Mouse (Mus musculus) ES-E14 (cell line): ENCODE data around the gene Cacna1e. TPM values are rescaled to one million over a fixed set of nuclear protein-coding genes. Genes with fewer than 3 reads are reported as not detected.

Experiments
- DNase-seq: peaks from one replicate; pipeline ENCODE4 v3.0.0-alpha.2; 2013; ENCODE audit warnings: low read depth, low spot score
- H3K27ac ChIP-seq: 2 replicates; pipeline ENCODE4 v1.5.1; 2012; ENCODE audit warnings: low read depth, mild to moderate bottlenecking, low read length, moderate library complexity, mixed read lengths; ENCODE audit not compliant: poor library complexity, insufficient read depth, severe bottlenecking
- H3K36me3 ChIP-seq: 2 replicates; pipeline ENCODE4 v1.6.1; 2012; ENCODE audit warnings: mild to moderate bottlenecking, low read length, moderate library complexity, mixed read lengths; ENCODE audit not compliant: control insufficient read depth, poor library complexity, insufficient read depth, severe bottlenecking
- H3K4me1 ChIP-seq, 2 experiments: fragments of 150-350 bp in 1 of 2; sonication (generic) in 1 of 2; 2 replicates each; pipeline ENCODE4 v1.6.1; 2012; ENCODE audit warnings: low read length in 2 of 2, mild to moderate bottlenecking in 1 of 2, mixed read lengths in 1 of 2; ENCODE audit not compliant: control insufficient read depth in 2 of 2, insufficient read depth in 2 of 2, poor library complexity in 1 of 2
- H3K4me3 ChIP-seq, 2 experiments: fragments of 150-350 bp in 1 of 2; sonication (generic) in 1 of 2; 2 replicates each; pipeline ENCODE4 v1.5.1; 2012; ENCODE audit warnings: low read length in 2 of 2, low read depth in 1 of 2, mild to moderate bottlenecking in 1 of 2, mixed read lengths in 1 of 2; ENCODE audit not compliant: insufficient read depth in 1 of 2, poor library complexity in 1 of 2, severe bottlenecking in 1 of 2
- H3K9ac ChIP-seq: 2 replicates; pipeline ENCODE4 v1.6.1; 2012; ENCODE audit warnings: low read depth, mild to moderate bottlenecking, low read length, mixed read lengths; ENCODE audit not compliant: poor library complexity, insufficient read depth, severe bottlenecking
- H3K9me3 ChIP-seq: fragments of 150-350 bp; sonication (generic); 2 replicates; pipeline ENCODE4 v1.6.1; 2012; ENCODE audit warnings: low read depth, mild to moderate bottlenecking, low read length; ENCODE audit not compliant: control insufficient read depth, insufficient read depth
- CHD2 ChIP-seq: IDR thresholded peaks from 2 replicates; pipeline ENCODE4 v1.6.1; 2014; ENCODE audit warnings: mild to moderate bottlenecking, low read depth, low read length, inconsistent platforms
- HCFC1 ChIP-seq: IDR thresholded peaks from 2 replicates; pipeline ENCODE4 v1.6.1; 2012; ENCODE audit warnings: low read length, inconsistent platforms, borderline replicate concordance; ENCODE audit not compliant: insufficient read depth
- MAFK ChIP-seq: IDR thresholded peaks from 2 replicates; pipeline ENCODE4 v1.6.1; 2014; ENCODE audit warnings: mild to moderate bottlenecking, low read depth, low read length, inconsistent platforms; ENCODE audit not compliant: insufficient read depth
- ZC3H11A ChIP-seq: IDR thresholded peaks from 2 replicates; pipeline ENCODE4 v1.6.1; 2012; ENCODE audit warnings: low read depth, mild to moderate bottlenecking, inconsistent platforms, low read length, borderline replicate concordance
- ZNF384 ChIP-seq: IDR thresholded peaks from 2 replicates; pipeline ENCODE4 v1.6.1; 2012; ENCODE audit warnings: low read depth, low read length, inconsistent platforms
- in situ Hi-C, 2 experiments: fragments of 600-800 bp; cut with MboI; formaldehyde crosslinking; loops; one replicate each; pipeline ENCODE4 v1.15.1; 2025; ENCODE audit warnings: low sequenced_read_pairs in 2 of 2, inconsistent platforms in 1 of 2; ENCODE audit not compliant: unreplicated experiment in 2 of 2
- total RNA-seq: library from RNA; depleted of rRNA; stranded (reverse); fragments of 300-350 nt; gene quantifications from 2 replicates; pipeline ENCODE4 v1.2.3, GENCODE M21; 2012

Cacna1e gene
- total RNA-seq, 1 experiment, result 0.31 TPM

DNA sequence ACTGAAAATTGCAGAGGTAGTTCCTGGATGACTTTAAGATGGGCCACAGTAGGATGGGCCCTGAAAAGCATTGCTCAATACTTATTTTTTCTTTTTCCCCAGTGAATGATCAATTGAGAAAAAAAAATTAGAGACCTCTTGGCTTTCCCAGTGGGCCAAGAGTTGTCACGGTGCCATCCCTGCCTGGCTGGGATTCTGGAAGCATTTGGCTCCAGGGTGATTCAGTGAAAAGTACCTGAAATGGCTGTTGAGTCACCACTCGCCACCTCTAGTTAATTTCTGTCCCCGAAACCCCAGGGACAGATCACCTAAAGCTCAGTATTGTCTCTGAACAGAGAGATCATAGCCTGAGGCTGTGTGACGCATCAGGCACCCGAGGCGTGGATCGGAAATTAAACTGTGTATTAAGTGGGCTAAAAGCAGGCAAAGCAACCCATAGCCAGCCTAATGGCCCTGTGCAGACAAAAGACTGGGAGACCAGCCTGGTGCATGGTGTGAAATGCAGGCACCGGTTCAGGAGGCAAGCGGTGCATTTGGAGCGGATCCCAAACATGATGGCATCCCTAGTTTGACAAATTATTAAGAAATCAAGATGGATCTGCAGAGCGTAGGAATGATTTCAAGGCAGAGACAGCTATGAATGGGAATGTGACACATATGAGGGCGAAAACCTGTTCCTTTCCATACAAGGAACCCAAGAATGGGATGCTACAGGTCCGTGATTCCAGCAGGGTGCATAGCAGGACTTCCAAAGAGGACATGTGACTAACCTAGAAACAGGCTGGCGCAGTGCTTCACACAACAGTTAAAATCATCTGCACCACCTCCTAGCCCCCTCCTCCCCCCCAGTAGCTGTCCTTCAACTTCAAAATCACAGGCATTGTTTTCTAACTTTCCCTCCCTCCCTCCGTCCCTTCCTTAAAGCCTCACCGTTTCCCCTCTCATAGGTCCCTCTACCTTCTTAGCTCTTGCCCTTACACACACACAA lies 261.3 kb downstream of the Cacna1e start:
- no peaks in the 10 kb centered on the region for H3K9me3 ChIP-seq
- no peak for TF ChIP-seq ZC3H11A
- TF ChIP-seq HCFC1, result no peak
- no peak for TF ChIP-seq CHD2
- no peak for TF ChIP-seq ZNF384
- no peak for TF ChIP-seq MAFK
- no peak overlapping the region for H3K27ac ChIP-seq
- DNase-seq, result no peak
- in situ Hi-C loops, result no loop called here
- H3K36me3 ChIP-seq, result no peaks in the 10 kb centered on the region
- no peak overlapping the region for H3K9ac ChIP-seq
- no peak overlapping the region for H3K4me3 ChIP-seq
- H3K4me1 ChIP-seq, result no peaks in the 10 kb centered on the region

DNA sequence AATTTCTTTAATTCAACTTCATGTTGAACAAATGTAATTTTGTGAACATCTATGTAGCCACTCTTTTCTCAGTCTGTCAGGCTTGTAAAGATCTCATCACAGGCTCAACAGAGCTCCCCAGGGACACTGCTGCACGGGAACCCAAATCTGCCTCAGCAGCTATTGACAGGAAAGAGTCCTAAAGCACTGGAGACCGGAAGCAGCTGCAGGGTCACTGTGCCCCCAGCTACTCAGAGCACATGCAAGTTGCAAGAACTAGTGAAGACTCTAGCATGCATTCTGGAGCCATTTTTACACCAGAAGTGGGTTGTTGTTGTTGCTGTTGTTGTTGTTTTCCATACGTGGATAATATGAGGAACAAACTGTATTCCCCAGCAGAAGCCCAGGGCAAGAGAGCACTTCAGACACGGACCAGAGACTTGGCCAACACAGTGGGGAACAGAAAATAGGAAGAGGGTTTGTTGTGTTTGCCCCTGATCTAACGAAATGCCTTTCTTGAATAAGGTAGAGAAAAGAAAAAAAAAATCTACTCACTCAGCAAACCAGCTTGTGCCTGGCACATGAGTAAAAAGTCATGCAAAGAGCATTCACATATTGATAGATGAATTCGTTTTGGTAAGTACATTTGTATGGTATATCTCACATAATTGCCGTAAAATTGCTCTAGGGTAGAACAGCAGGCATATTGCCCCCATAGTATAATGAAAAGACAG lies 266.4 kb downstream of the Cacna1e start:
- in situ Hi-C loops, result no loop called here
- H3K36me3 ChIP-seq, result no peaks in the 10 kb centered on the region
- H3K27ac ChIP-seq, result no peak overlapping the region
- no peak for TF ChIP-seq HCFC1
- TF ChIP-seq MAFK, result no peak
- no peak for TF ChIP-seq ZC3H11A
- no peak for TF ChIP-seq CHD2
- TF ChIP-seq ZNF384, result no peak
- H3K9me3 ChIP-seq, result no peaks in the 10 kb centered on the region
- H3K9ac ChIP-seq, result no peak overlapping the region
- no peak for DNase-seq
- no peak overlapping the region for H3K4me3 ChIP-seq
- H3K4me1 ChIP-seq, result no peaks in the 10 kb centered on the region

DNA sequence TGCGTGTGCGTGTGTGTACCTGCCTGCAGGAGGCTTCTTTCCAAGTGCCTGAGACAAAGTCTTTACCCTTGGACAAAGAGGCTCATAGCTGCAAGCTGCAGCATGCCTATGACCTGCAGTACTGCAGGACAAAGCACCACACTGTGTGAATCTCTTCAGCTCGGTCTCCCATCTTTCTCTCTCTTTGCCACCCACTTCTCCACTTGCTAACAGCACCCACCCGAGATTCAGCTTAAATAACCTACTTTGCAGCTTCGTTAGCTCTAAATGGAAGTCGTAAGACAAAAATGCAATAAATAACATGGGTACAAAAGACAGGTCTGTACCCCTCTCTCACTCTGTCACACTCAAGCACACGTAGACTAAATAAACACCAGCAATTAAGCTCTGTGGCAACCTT lies 268.5 kb downstream of the Cacna1e start:
- Histone ChIP-seq H3K36me3 (no peaks in the 10 kb centered on the region), H3K9ac (no peak overlapping the region), H3K4me1 (no peaks in the 10 kb centered on the region), H3K9me3 (no peaks in the 10 kb centered on the region), H3K4me3 (no peak overlapping the region), H3K27ac (no peak overlapping the region)
- in situ Hi-C loops, result no loop called here
- no peak for TF ChIP-seq CHD2
- TF ChIP-seq HCFC1, result no peak
- no peak for DNase-seq

DNA sequence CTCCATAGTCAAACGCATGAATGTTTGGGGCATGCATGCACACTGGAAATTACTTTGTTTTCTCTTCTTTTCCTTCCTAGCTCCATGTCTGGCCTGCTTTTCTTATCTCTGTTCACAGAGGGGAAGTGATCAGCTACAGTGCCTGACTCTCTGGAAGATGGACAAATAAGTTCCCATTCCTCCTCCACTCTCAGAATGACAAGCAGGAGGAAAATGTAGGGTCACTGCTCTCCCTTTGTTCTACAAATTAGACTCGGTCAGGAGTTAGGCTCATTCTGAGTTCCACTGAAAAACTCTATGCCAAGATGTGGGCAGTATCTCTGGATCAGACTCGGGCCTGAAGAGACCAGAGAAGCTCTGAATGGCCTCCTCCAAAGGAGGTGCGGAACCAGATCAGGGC lies 275.8 kb downstream of the Cacna1e start:
- H3K9me3 ChIP-seq, result no peaks in the 10 kb centered on the region
- no peak overlapping the region for H3K27ac ChIP-seq
- H3K4me3 ChIP-seq, result no peak overlapping the region
- no peaks in the 10 kb centered on the region for H3K4me1 ChIP-seq
- TF ChIP-seq ZNF384, result no peak
- TF ChIP-seq MAFK, result no peak
- no peak for TF ChIP-seq ZC3H11A
- TF ChIP-seq CHD2, result no peak
- TF ChIP-seq HCFC1, result no peak
- H3K9ac ChIP-seq, result no peak overlapping the region
- DNase-seq, result no peak
- H3K36me3 ChIP-seq, result no peaks in the 10 kb centered on the region
- in situ Hi-C loops, result no loop called here
